Mouse (Mus musculus) G1E (cell line): ENCODE measurements at regions not wholly inside any gene's neighbourhood (a gene's known extent, or its start where the extent isn't known, plus 50 kb on each side); places are given as distances from the start of the nearest gene placed in this dataset.

Source experiments
- CTCF ChIP-seq: IDR thresholded peaks from 2 replicates; pipeline ENCODE4 v1.5.1; 2012; ENCODE audit warnings: low read depth, low read length, inconsistent platforms, mixed read lengths
- GATA1 ChIP-seq: IDR thresholded peaks from 2 replicates; pipeline ENCODE4 v1.6.1; 2012; ENCODE audit warnings: borderline replicate concordance, low read length, inconsistent platforms, mixed read lengths

GRCm38 (mm10) chr19:14795910-14796309 lies 198.1 kb upstream of the Tle4 start:
- no peak for TF ChIP-seq CTCF
- TF ChIP-seq GATA1, result no peak
